Mouse (Mus musculus) kidney, postnatal 25 days (tissue): ENCODE measurements at regions not wholly inside any gene's neighbourhood (a gene's known extent, or its start where the extent isn't known, plus 50 kb on each side); places are given as distances from the start of the nearest gene placed in this dataset.

ENCODE experiments used
- DNase-seq, 2 experiments: peaks; one replicate each; pipeline ENCODE4 v3.0.0; 2021; ENCODE audit warnings: mixed read lengths in 2 of 2

- DNase-seq, result no peak
Measured at GRCm38 (mm10) chr13:103470141-103470540, 135.8 kb upstream of the Mast4 start.

GRCm38 (mm10) chr13:103460499-103460898 lies 126.2 kb upstream of the Mast4 start:
- DNase-seq, result no peak

GRCm38 (mm10) chr13:103459486-103460147 lies 125.3 kb upstream of the Mast4 start:
- DNase-seq, result no peak

GRCm38 (mm10) chr13:103452837-103453236 lies 118.5 kb upstream of the Mast4 start:
- no peak for DNase-seq

- no peak for DNase-seq
Measured at GRCm38 (mm10) chr13:103430589-103430988, 96.3 kb upstream of the Mast4 start.

- DNase-seq, result no peak
Measured at GRCm38 (mm10) chr13:103424011-103424410, 89.7 kb upstream of the Mast4 start.

GRCm38 (mm10) chr13:103423417-103423816 lies 89.1 kb upstream of the Mast4 start:
- no peak for DNase-seq

- DNase-seq, result no peak
Measured at GRCm38 (mm10) chr13:103422997-103423396, 88.7 kb upstream of the Mast4 start.

- no peak for DNase-seq
Measured at GRCm38 (mm10) chr13:103419146-103419545, 84.8 kb upstream of the Mast4 start.

- DNase-seq, result no peak
Measured at GRCm38 (mm10) chr13:103417256-103417655, 83.0 kb upstream of the Mast4 start.

- no peak for DNase-seq
Measured at GRCm38 (mm10) chr13:103415335-103415734, 81.0 kb upstream of the Mast4 start.

- DNase-seq, result no peak
Measured at GRCm38 (mm10) chr13:103412566-103412965, 78.3 kb upstream of the Mast4 start.

- DNase-seq, result no peak
Measured at GRCm38 (mm10) chr13:103409286-103409685, 75.0 kb upstream of the Mast4 start.

- DNase-seq, result no peak
Measured at GRCm38 (mm10) chr13:103396526-103397020, 62.3 kb upstream of the Mast4 start.

- DNase-seq, result no peak
Measured at GRCm38 (mm10) chr13:103396099-103396498, 61.8 kb upstream of the Mast4 start.

- DNase-seq, result no peak
Measured at GRCm38 (mm10) chr13:103392581-103392980, 58.3 kb upstream of the Mast4 start.

- no peak for DNase-seq
Measured at GRCm38 (mm10) chr13:103391396-103391795, 57.1 kb upstream of the Mast4 start.

GRCm38 (mm10) chr13:103390991-103391390 lies 56.7 kb upstream of the Mast4 start:
- DNase-seq, result no peak

- no peak for DNase-seq
Measured at GRCm38 (mm10) chr13:103386948-103387347, 52.7 kb upstream of the Mast4 start.
